In genomic region chr4:46642924-46643675, GRCm38 (mm10) we compare ENCODE assay signal across 9 mouse cellular contexts. TPM values are rescaled to one million over a fixed set of nuclear protein-coding genes. Genes with fewer than 3 reads are reported as not detected.
DNase-seq lines count a peak whose midpoint lies in the region; ATAC-seq and TF ChIP-seq lines count a peak whose summit lies in the region.
"Had no signal": no experiment of that assay in that cellular context is flagged by ENCODE, and none has a peak within 500 bp of the region (broad histone marks: within the 10 kb centered on the region; RNA-seq: fewer than 3 reads in every experiment).

No protein-coding gene starts in this region.

- H3K4me1 ChIP-seq in heart, embryonic 13.5 days, result peaks cover 12% of the 10 kb centered on the region; the same call in 1 of the 2 replicates
- no peaks in the 10 kb centered on the region for H3K4me1 ChIP-seq in limb, embryonic 14.5 days (ENCODE audit: control insufficient read depth, insufficient read depth, low read length)
- H3K4me1 ChIP-seq: neural tube, embryonic 12.5 days had no signal

- H3K9ac ChIP-seq in heart, embryonic 13.5 days, result no peak overlapping the region
- H3K9ac ChIP-seq in limb, embryonic 14.5 days (ENCODE audit: low read depth, low read length, severe bottlenecking), result no peak overlapping the region
- H3K9ac ChIP-seq: neural tube, embryonic 12.5 days had no signal

- no peaks in the 10 kb centered on the region for H3K9me3 ChIP-seq in heart, embryonic 13.5 days
- no peaks in the 10 kb centered on the region for H3K9me3 ChIP-seq in limb, embryonic 14.5 days (ENCODE audit: control insufficient read depth, low read length)
- H3K9me3 ChIP-seq: neural tube, embryonic 12.5 days had no signal

- no peak for TF ChIP-seq POLR2A in limb, embryonic 14.5 days (IDR thresholded peaks at IDR 0.05; ENCODE audit: borderline replicate concordance, extremely low read depth, insufficient read depth, insufficient read length)

- H3K4me3 ChIP-seq in left cerebral cortex, adult 2 months, result no peak overlapping the region
- H3K4me3 ChIP-seq in heart, embryonic 13.5 days, result no peak overlapping the region
- no peak overlapping the region for H3K4me3 ChIP-seq in limb, embryonic 14.5 days (replicated peaks; ENCODE audit: low read length)
- H3K4me3 ChIP-seq: neural tube, embryonic 12.5 days had no signal

- ATAC-seq in heart, embryonic 13.5 days (ENCODE audit: extremely low read depth, insufficient number of reproducible peaks, low FRiP score, low TSS enrichment), result no peak
- ATAC-seq in limb, embryonic 14.5 days (ENCODE audit: low FRiP score, low read depth), result no peak

- 56% methylated on average over 8 of the region's 8 CpGs for WGBS in heart, embryonic 13.5 days
- 64% methylated on average over 8 of the region's 8 CpGs for WGBS in limb, embryonic 14.5 days

- DNase-seq in left cerebral cortex, adult 2 months (ENCODE audit: extremely low spot score in 1 of 2, low spot score in 2 of 2), result no peak
- no peak for DNase-seq in left cerebral cortex, adult 8-10 months (ENCODE audit: low spot score in 2 of 2)
- no peak for DNase-seq in limb, embryonic 14.5 days (ENCODE audit: low spot score)
- peak; percentile 38 for DNase-seq in skeletal muscle tissue, adult 2 months (ENCODE audit: low read depth, low spot score)
- no peak for DNase-seq in gastrocnemius, adult 8-10 months (ENCODE audit: low spot score in 2 of 2)
- no peak for DNase-seq in spleen, postnatal 4 days (ENCODE audit: low spot score in 2 of 2)
- no peak for DNase-seq in left cerebral cortex, postnatal 14 days (ENCODE audit: low spot score in 2 of 2)

- H3K27ac ChIP-seq in left cerebral cortex, adult 2 months, result 0 out of 2 replicates have a peak overlapping the region, but pooled peaks have one; percentile 1
- peak overlapping the region; percentile 54 for H3K27ac ChIP-seq in heart, embryonic 13.5 days (replicated peaks)
- H3K27ac ChIP-seq in limb, embryonic 14.5 days (replicated peaks; ENCODE audit: low read depth, low read length), result 0 out of 2 replicates have a peak overlapping the region, but pooled peaks have one; percentile 26
- H3K27ac ChIP-seq: neural tube, embryonic 12.5 days had no signal

- TF ChIP-seq CTCF in left cerebral cortex, adult 2 months (IDR thresholded peaks at IDR 0.05), result no peak

- H3K27me3 ChIP-seq in heart, embryonic 13.5 days (replicated peaks), result peaks cover 6% of the 10 kb centered on the region
- no peaks in the 10 kb centered on the region; the same call in 1 of the 2 replicates for H3K27me3 ChIP-seq in limb, embryonic 14.5 days (ENCODE audit: control insufficient read depth, insufficient read depth, low read length)

- H3K36me3 ChIP-seq in heart, embryonic 13.5 days, result no peaks in the 10 kb centered on the region
- no peaks in the 10 kb centered on the region for H3K36me3 ChIP-seq in limb, embryonic 14.5 days (ENCODE audit: control insufficient read depth, insufficient read depth, low read length)
- H3K36me3 ChIP-seq: neural tube, embryonic 12.5 days had no signal

- no peak overlapping the region for H3K4me2 ChIP-seq in heart, embryonic 13.5 days
- no peak overlapping the region for H3K4me2 ChIP-seq in limb, embryonic 14.5 days (replicated peaks; ENCODE audit: low read depth, low read length, severe bottlenecking)
- H3K4me2 ChIP-seq: neural tube, embryonic 12.5 days had no signal

- intact Hi-C loops in left cerebral cortex, adult 2 months (cut with DNase I), result no loop called here
- intact Hi-C loops in left cerebral cortex, postnatal 14 days (cut with DNase I), result no loop called here

RNA-seq across cellular contexts. Expression of gene Tbc1d2, which starts 6.9 kb away (rescaled TPM):
- 1 to 10 TPM; 3.4 to 4.8 TPM for total RNA-seq in left cerebral cortex, adult 2 months (2021)
- 1 to 10 TPM; 2.4 to 3.9 (median 3.4) TPM for total RNA-seq in left cerebral cortex, adult 8-10 months (2022)
- 0.55 and 0.63 TPM in 2 replicates for polyA plus RNA-seq in heart, embryonic 13.5 days (2015; fragmentation: Nextera tagmentation; extraction: Ambion mirVana)
- 2.1 and 2.3 TPM in 2 replicates for polyA plus RNA-seq in limb, embryonic 14.5 days (2012; rRNA removed)
- 1.5 and 1.9 TPM in 2 replicates for polyA plus RNA-seq in limb, embryonic 14.5 days (2014; fragmentation: Nextera tagmentation; extraction: Ambion mirVana)
- total RNA-seq in gastrocnemius, adult 8-10 months (2022), result under 1 TPM; 0.29 to 0.58 (median 0.37) TPM
- 1 to 10 TPM; 2.7 to 2.9 TPM for total RNA-seq in left cerebral cortex, postnatal 14 days (2021)

RNA-seq across cellular contexts. Expression of gene Coro2a, which starts 41.1 kb away (rescaled TPM):
- 10 to 100 TPM; 24.4 to 28.2 TPM for total RNA-seq in left cerebral cortex, adult 2 months (2021)
- 10 to 100 TPM; 23.3 to 26.7 (median 24.3) TPM for total RNA-seq in left cerebral cortex, adult 8-10 months (2022)
- polyA plus RNA-seq in heart, embryonic 13.5 days (2015; fragmentation: Nextera tagmentation; extraction: Ambion mirVana), result 0.55 and 0.76 TPM in 2 replicates
- polyA plus RNA-seq in limb, embryonic 14.5 days (2012; rRNA removed), result 3.2 and 3.6 TPM in 2 replicates
- 2.2 and 2.4 TPM in 2 replicates for polyA plus RNA-seq in limb, embryonic 14.5 days (2014; fragmentation: Nextera tagmentation; extraction: Ambion mirVana)
- total RNA-seq in gastrocnemius, adult 8-10 months (2022), result under 1 TPM in 3 of 4 experiments, not detected in 1; 0.22 to 0.61 (median 0.27) TPM
- total RNA-seq in left cerebral cortex, postnatal 14 days (2021), result 10 to 100 TPM; 34.1 to 37.3 TPM

Comparison
In these comparisons a context has a peak if more than half of its experiments do, and no peak if none do; other contexts are left out.
1. H3K27ac ChIP-seq: peak in every context shown above with its lines; median percentile 54 in heart, embryonic 13.5 days; 26 in limb, embryonic 14.5 days; 1 in left cerebral cortex, adult 2 months.
2. RNA of gene Coro2a, which starts 41.1 kb away (total RNA-seq): 34.1 to 37.3 TPM in left cerebral cortex, postnatal 14 days, 24.4 to 28.2 TPM in left cerebral cortex, adult 2 months and 23.3 to 26.7 TPM in left cerebral cortex, adult 8-10 months; 0.22 to 0.61 TPM in gastrocnemius, adult 8-10 months; every median in the first group is over 10 times any median in the second.